In the genomic region with DNA sequence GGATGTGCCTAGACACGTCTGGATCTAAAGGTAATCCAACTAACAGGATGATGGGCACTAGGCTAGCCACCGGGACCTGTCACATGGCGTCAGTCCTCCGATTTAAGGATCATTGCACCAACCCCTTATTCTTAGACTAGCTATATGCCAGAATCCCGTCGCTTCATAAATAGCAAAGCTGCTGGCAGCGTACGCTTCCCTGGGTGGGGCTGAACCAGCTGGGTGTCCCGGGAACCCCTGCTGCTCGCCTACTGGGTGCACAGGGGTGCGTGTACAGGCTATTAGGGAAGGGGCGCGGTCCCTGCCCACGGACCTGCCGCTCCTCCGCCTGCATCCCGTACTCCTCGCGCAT, we compare ENCODE assay signal across 8 mouse cellular contexts. TPM values are rescaled to one million over a fixed set of nuclear protein-coding genes. Genes with fewer than 3 reads are reported as not detected.
DNase-seq lines count a peak whose midpoint lies in the region; ATAC-seq lines count a peak whose summit lies in the region.

No protein-coding gene starts in this region.

- peak overlapping the region; percentile 83; the same call in 1 of the 2 replicates for H3K27ac ChIP-seq in lung, embryonic 16.5 days (ENCODE audit: low read length)
- H3K27ac ChIP-seq in forebrain, embryonic 15.5 days (replicated peaks): peak overlapping the region; percentile 75
- no peak overlapping the region for H3K27ac ChIP-seq in limb, embryonic 11.5 days (replicated peaks; ENCODE audit: low read depth, low read length)

- H3K36me3 ChIP-seq in lung, embryonic 16.5 days (ENCODE audit: control insufficient read depth, insufficient read depth, low read length): no peaks in the 10 kb centered on the region
- no peaks in the 10 kb centered on the region for H3K36me3 ChIP-seq in forebrain, embryonic 15.5 days
- no peaks in the 10 kb centered on the region for H3K36me3 ChIP-seq in limb, embryonic 11.5 days (ENCODE audit: control insufficient read depth, insufficient read depth, low read length)

- peak overlapping the region; percentile 71 for H3K9ac ChIP-seq in lung, embryonic 16.5 days (ENCODE audit: low read length)
- peak overlapping the region; percentile 60 for H3K9ac ChIP-seq in forebrain, embryonic 15.5 days (replicated peaks)
- H3K9ac ChIP-seq in limb, embryonic 11.5 days (ENCODE audit: low read length): peak overlapping the region; percentile 41; the same call in 1 of the 2 replicates

- peak overlapping the region; percentile 100 for H3K4me2 ChIP-seq in lung, embryonic 16.5 days (ENCODE audit: low read depth, low read length)
- H3K4me2 ChIP-seq in forebrain, embryonic 15.5 days (replicated peaks): peak overlapping the region; percentile 97
- peak overlapping the region; percentile 100 for H3K4me2 ChIP-seq in limb, embryonic 11.5 days (ENCODE audit: low read depth, severe bottlenecking)

- 2% methylated on average over 19 of the region's 19 CpGs for WGBS in lung, embryonic 16.5 days
- WGBS in forebrain, embryonic 15.5 days: under 1% methylated on average over 19 of the region's 19 CpGs
- 3% methylated on average over 19 of the region's 19 CpGs for WGBS in limb, embryonic 11.5 days

- H3K9me3 ChIP-seq in lung, embryonic 16.5 days (ENCODE audit: control insufficient read depth, low read length): no peaks in the 10 kb centered on the region
- H3K9me3 ChIP-seq in forebrain, embryonic 15.5 days: no peaks in the 10 kb centered on the region
- H3K9me3 ChIP-seq in limb, embryonic 11.5 days (ENCODE audit: control insufficient read depth, low read length): no peaks in the 10 kb centered on the region

- ATAC-seq in lung, embryonic 16.5 days (ENCODE audit: low read depth): no peak; the same call in 1 of the 2 replicates
- no peak for ATAC-seq in forebrain, embryonic 15.5 days (replicated peaks)
- ATAC-seq in limb, embryonic 11.5 days (ENCODE audit: insufficient number of reproducible peaks, low FRiP score, low TSS enrichment, low read depth): no peak

- peaks cover 4% of the 10 kb centered on the region; the same call in 1 of the 2 replicates for H3K27me3 ChIP-seq in lung, embryonic 16.5 days (ENCODE audit: control insufficient read depth, insufficient read depth, low read depth, low read length)
- peaks cover 11% of the 10 kb centered on the region; the same call in 1 of the 2 replicates for H3K27me3 ChIP-seq in forebrain, embryonic 15.5 days
- H3K27me3 ChIP-seq in limb, embryonic 11.5 days (ENCODE audit: control insufficient read depth, insufficient read depth, low read length): peaks cover 14% of the 10 kb centered on the region

- H3K4me1 ChIP-seq in lung, embryonic 16.5 days (replicated peaks; ENCODE audit: control insufficient read depth, insufficient read depth, low read length): peaks cover 8% of the 10 kb centered on the region; the same call in 1 of the 2 replicates
- H3K4me1 ChIP-seq in forebrain, embryonic 15.5 days: peaks cover 10% of the 10 kb centered on the region
- H3K4me1 ChIP-seq in limb, embryonic 11.5 days (ENCODE audit: control insufficient read depth, insufficient read depth, low read length): peaks cover 9% of the 10 kb centered on the region

- H3K4me3 ChIP-seq in lung, embryonic 16.5 days (ENCODE audit: low read length): peak overlapping the region; percentile 59
- peak overlapping the region; percentile 57 for H3K4me3 ChIP-seq in forebrain, embryonic 15.5 days
- H3K4me3 ChIP-seq in limb, embryonic 11.5 days (ENCODE audit: low read depth, low read length): peak overlapping the region; percentile 50

- no peak for DNase-seq in lung, postnatal 10 days
- DNase-seq in limb, embryonic 11.5 days (ENCODE audit: low spot score): no peak
- peak; percentile 85 for DNase-seq in skeletal muscle tissue, adult 2 months (ENCODE audit: low read depth, low spot score)
- DNase-seq in adrenal gland, postnatal 36 days: no peak
- no peak for DNase-seq in urinary bladder, postnatal 4 days (ENCODE audit: low spot score in 2 of 2)
- no peak for DNase-seq in layer of hippocampus, postnatal 36 days

RNA-seq across cellular contexts. Expression of a gene that starts 1.1 kb away (rescaled TPM):
- polyA plus RNA-seq in lung, embryonic 16.5 days (2015; fragmentation: Nextera tagmentation; extraction: Ambion mirVana): 12.9 and 13.8 TPM in 2 replicates
- 3.8 and 4.5 TPM in 2 replicates for polyA plus RNA-seq in forebrain, embryonic 15.5 days (2015; fragmentation: Nextera tagmentation; extraction: Ambion mirVana)
- polyA plus RNA-seq in limb, embryonic 11.5 days (2014; fragmentation: Nextera tagmentation; extraction: Ambion mirVana): 0.79 and 0.88 TPM in 2 replicates
- total RNA-seq in adrenal gland, postnatal 36 days (2021): 10 to 100 TPM; 14.1 to 18.8 TPM
- 10 to 100 TPM; 19.8 to 20.9 TPM for total RNA-seq in layer of hippocampus, postnatal 36 days (2021)
